Mouse (Mus musculus) forebrain, embryonic 10.5 days (tissue): Measurements from ENCODE around the gene Rgs7bp. TPM values are rescaled to one million over a fixed set of nuclear protein-coding genes. Genes with fewer than 3 reads are reported as not detected.

Source experiments
- DNase-seq: peaks from one replicate; pipeline ENCODE4 v3.0.0-alpha.2; 2017; ENCODE audit warnings: low spot score; ENCODE audit errors: extremely low spot score
- H3K27ac ChIP-seq: fragments of 300-500 bp; sonication (generic); 2 replicates; pipeline ENCODE4 v1.5.1; 2016; ENCODE audit warnings: mild to moderate bottlenecking
- H3K27me3 ChIP-seq: fragments of 300-500 bp; sonication (generic); 2 replicates; pipeline ENCODE4 v1.6.1; 2016; ENCODE audit warnings: mild to moderate bottlenecking; ENCODE audit not compliant: poor library complexity, severe bottlenecking
- H3K36me3 ChIP-seq: fragments of 300-500 bp; sonication (generic); replicated peaks from 2 replicates; pipeline ENCODE4 v1.6.1; 2016; ENCODE audit warnings: mild to moderate bottlenecking, moderate library complexity
- H3K4me1 ChIP-seq: fragments of 300-500 bp; sonication (generic); 2 replicates; pipeline ENCODE4 v1.6.1; 2016
- H3K4me3 ChIP-seq: fragments of 300-500 bp; sonication (generic); 2 replicates; pipeline ENCODE4 v1.5.1; 2016; ENCODE audit warnings: mild to moderate bottlenecking, moderate library complexity
- H3K9me3 ChIP-seq: fragments of 300-500 bp; sonication (generic); 2 replicates; pipeline ENCODE4 v1.6.1; 2016; ENCODE audit warnings: mild to moderate bottlenecking, moderate library complexity
- WGBS: fragments of 180-500 bp; shearing (Covaris S2); methylation state at CpG from one replicate; pipeline ENCODE4 v1.1.7; 2016; 5-methylcytosine and 5-hydroxymethylcytosine counted together
- polyA plus RNA-seq: library from polyadenylated mRNA; unstranded; fragments of >200 nt; fragmentation: Nextera tagmentation; extraction: Ambion mirVana; gene quantifications from 2 replicates; pipeline ENCODE4 v1.2.1, GENCODE M21; 2016

Gene Rgs7bp
- 0.46 and 0.55 TPM in 2 replicates for polyA plus RNA-seq

GRCm38 (mm10) chr13:105054181-105054940 lies at the start of gene Rgs7bp:
TSS of gene Rgs7bp (minus strand) at chr13:105054930.
- peak; percentile 75 for DNase-seq
- Histone ChIP-seq H3K36me3 (no peaks in the 10 kb centered on the region), H3K27ac (peak within 1 kb of the TSS; percentile 83), H3K9me3 (no peaks in the 10 kb centered on the region), H3K4me1 (peaks cover 26% of the 10 kb centered on the region), H3K27me3 (peaks cover 65% of the 10 kb centered on the region), H3K4me3 (peak within 1 kb of the TSS; percentile 70)
- WGBS: under 1% methylated on average over 74 of the region's 75 CpGs

GRCm38 (mm10) chr13:105104385-105104784 lies 49.7 kb upstream of the Rgs7bp start:
- Histone ChIP-seq H3K4me1 (no peaks in the 10 kb centered on the region), H3K27ac (no peak overlapping the region), H3K27me3 (no peaks in the 10 kb centered on the region), H3K9me3 (no peaks in the 10 kb centered on the region), H3K36me3 (no peaks in the 10 kb centered on the region), H3K4me3 (no peak overlapping the region)
- DNase-seq: no peak
- 77% methylated on average over 2 of the region's 2 CpGs for WGBS

- Histone ChIP-seq H3K4me3 (no peak overlapping the region), H3K27ac (no peak overlapping the region), H3K27me3 (no peaks in the 10 kb centered on the region), H3K36me3 (no peaks in the 10 kb centered on the region), H3K9me3 (no peaks in the 10 kb centered on the region), H3K4me1 (0 out of 2 replicates have a peak, but pooled peaks cover 5% of the 10 kb centered on the region)
- DNase-seq: no peak
- 88% methylated on average over 4 of the region's 4 CpGs for WGBS
These were observed 46.0 kb upstream of the Rgs7bp start for GRCm38 (mm10) chr13:105100705-105101104.

- no peaks in the 10 kb centered on the region for H3K36me3 ChIP-seq
- H3K4me3 ChIP-seq: no peak overlapping the region
- H3K9me3 ChIP-seq: no peaks in the 10 kb centered on the region
- DNase-seq: no peak
- 0 out of 2 replicates have a peak, but pooled peaks cover 5% of the 10 kb centered on the region for H3K4me1 ChIP-seq
- no peak overlapping the region for H3K27ac ChIP-seq
- no peaks in the 10 kb centered on the region for H3K27me3 ChIP-seq
- WGBS: 88% methylated on average over 2 of the region's 2 CpGs
These were observed 41.6 kb upstream of the Rgs7bp start for GRCm38 (mm10) chr13:105096316-105096715.

- DNase-seq: no peak
- Histone ChIP-seq H3K27me3 (no peaks in the 10 kb centered on the region), H3K27ac (no peak overlapping the region), H3K36me3 (no peaks in the 10 kb centered on the region), H3K4me3 (no peak overlapping the region), H3K9me3 (no peaks in the 10 kb centered on the region), H3K4me1 (no peaks in the 10 kb centered on the region)
- WGBS: 92% methylated on average over 3 of the region's 3 CpGs
These were observed 34.5 kb upstream of the Rgs7bp start for GRCm38 (mm10) chr13:105089276-105089675.

GRCm38 (mm10) chr13:105081862-105082261 lies 27.1 kb upstream of the Rgs7bp start, which contains the start of gene 4933425L06Rik:
TSS of gene 4933425L06Rik (plus strand) at chr13:105082122.
- Histone ChIP-seq H3K27me3 (no peaks in the 10 kb centered on the region), H3K4me1 (no peaks in the 10 kb centered on the region), H3K9me3 (no peaks in the 10 kb centered on the region), H3K4me3 (no peak within 1 kb of the TSS), H3K36me3 (no peaks in the 10 kb centered on the region), H3K27ac (no peak within 1 kb of the TSS)
- 92% methylated on average over 10 of the region's 10 CpGs for WGBS
- DNase-seq: no peak

GRCm38 (mm10) chr13:105066890-105067845 lies 12.4 kb upstream of the Rgs7bp start:
- Histone ChIP-seq H3K4me3 (no peak overlapping the region), H3K27ac (no peak overlapping the region), H3K4me1 (no peaks in the 10 kb centered on the region), H3K9me3 (no peaks in the 10 kb centered on the region), H3K36me3 (no peaks in the 10 kb centered on the region), H3K27me3 (no peaks in the 10 kb centered on the region)
- 72% methylated on average over 7 of the region's 7 CpGs for WGBS
- no peak for DNase-seq

- H3K27ac ChIP-seq: no peak overlapping the region
- H3K4me3 ChIP-seq: no peak overlapping the region
- DNase-seq: no peak
- H3K36me3 ChIP-seq: no peaks in the 10 kb centered on the region
- no peaks in the 10 kb centered on the region for H3K27me3 ChIP-seq
- H3K9me3 ChIP-seq: no peaks in the 10 kb centered on the region
- H3K4me1 ChIP-seq: no peaks in the 10 kb centered on the region
These were observed 11.4 kb upstream of the Rgs7bp start for GRCm38 (mm10) chr13:105066119-105066518.

- Histone ChIP-seq H3K36me3 (no peaks in the 10 kb centered on the region), H3K4me3 (peak overlapping the region; percentile 70), H3K27ac (no peak overlapping the region), H3K9me3 (no peaks in the 10 kb centered on the region), H3K27me3 (peaks cover 65% of the 10 kb centered on the region), H3K4me1 (peaks cover 26% of the 10 kb centered on the region)
- 22% methylated on average over 5 of the region's 5 CpGs for WGBS
- DNase-seq: no peak
These were observed 644 bp upstream of the Rgs7bp start for GRCm38 (mm10) chr13:105055374-105055773.

- no peak overlapping the region; the same call in 1 of the 2 replicates for H3K27ac ChIP-seq
These were observed 195 bp upstream of the Rgs7bp start for GRCm38 (mm10) chr13:105054941-105055309.

GRCm38 (mm10) chr13:105053618-105054017 lies 1.1 kb downstream of the Rgs7bp start:
- Histone ChIP-seq H3K27ac (peak overlapping the region; percentile 83; the same call in 1 of the 2 replicates), H3K9me3 (no peaks in the 10 kb centered on the region), H3K27me3 (peaks cover 65% of the 10 kb centered on the region), H3K4me1 (peaks cover 23% of the 10 kb centered on the region), H3K4me3 (peak overlapping the region; percentile 70), H3K36me3 (no peaks in the 10 kb centered on the region)
- DNase-seq: peak; percentile 26
- WGBS: 2% methylated on average over 12 of the region's 12 CpGs

More at GRCm38 (mm10) chr13:105054941-105055309, 195 bp upstream of the Rgs7bp start:
- peaks cover 26% of the 10 kb centered on the region for H3K4me1 ChIP-seq
- no peaks in the 10 kb centered on the region for H3K36me3 ChIP-seq
- H3K9me3 ChIP-seq: no peaks in the 10 kb centered on the region
- under 1% methylated on average over 8 of the region's 8 CpGs for WGBS
- H3K4me3 ChIP-seq: peak overlapping the region; percentile 70
- peak; percentile 20 for DNase-seq
- H3K27me3 ChIP-seq: peaks cover 65% of the 10 kb centered on the region

GRCm38 (mm10) chr13:105051432-105051831 lies 3.3 kb downstream of the Rgs7bp start:
- Histone ChIP-seq H3K27me3 (peaks cover 55% of the 10 kb centered on the region), H3K36me3 (no peaks in the 10 kb centered on the region), H3K4me3 (no peak overlapping the region), H3K9me3 (no peaks in the 10 kb centered on the region), H3K4me1 (peaks cover 23% of the 10 kb centered on the region), H3K27ac (no peak overlapping the region)
- no peak for DNase-seq
- WGBS: 56% methylated on average over 6 of the region's 6 CpGs
